Mouse (Mus musculus): ENCODE results near the gene Cntnap5b. TPM values are rescaled to one million over a fixed set of nuclear protein-coding genes. Genes with fewer than 3 reads are reported as not detected.

Cntnap5b gene
- total RNA-seq, 2 experiments from 2014 or later = 0.08 TPM; not detected in 1

- Histone ChIP-seq H3K4me3 (no peak overlapping the region), H3K27ac (no peak overlapping the region)
- TF ChIP-seq CTCF (IDR thresholded peaks at IDR 0.05) = no peak
- intact Hi-C loops (cut with DNase I) = no loop called here
- no peak for DNase-seq
These were observed 233.6 kb downstream of the Cntnap5b start for GRCm38 (mm10) chr1:100006021-100006745.

- intact Hi-C loops (cut with DNase I) = no loop called here
- no peak overlapping the region for H3K27ac ChIP-seq
- DNase-seq = no peak
- TF ChIP-seq CTCF (IDR thresholded peaks at IDR 0.05) = no peak
- H3K4me3 ChIP-seq = no peak overlapping the region
These were observed 269.2 kb downstream of the Cntnap5b start for GRCm38 (mm10) chr1:100041808-100042207.

GRCm38 (mm10) chr1:100079812-100080211 is 307.2 kb downstream of the Cntnap5b start:
- H3K27ac ChIP-seq = no peak overlapping the region
- intact Hi-C loops (cut with DNase I) = no loop called here
- H3K4me3 ChIP-seq = no peak overlapping the region
- DNase-seq = no peak
- no peak for TF ChIP-seq CTCF (IDR thresholded peaks at IDR 0.05)

GRCm38 (mm10) chr1:100100516-100100915 is 328.0 kb downstream of the Cntnap5b start:
- Histone ChIP-seq H3K27ac (no peak overlapping the region), H3K4me3 (no peak overlapping the region)
- intact Hi-C loops (cut with DNase I) = no loop called here
- TF ChIP-seq CTCF (IDR thresholded peaks at IDR 0.05) = no peak
- DNase-seq = no peak

- intact Hi-C loops (cut with DNase I) = no loop called here
- Histone ChIP-seq H3K27ac (no peak overlapping the region), H3K4me3 (no peak overlapping the region)
- TF ChIP-seq CTCF (IDR thresholded peaks at IDR 0.05) = no peak
- DNase-seq = no peak
These were observed 328.5 kb downstream of the Cntnap5b start for GRCm38 (mm10) chr1:100101017-100101416.

GRCm38 (mm10) chr1:100104343-100104742 is 331.8 kb downstream of the Cntnap5b start:
- no peak overlapping the region for H3K27ac ChIP-seq
- H3K4me3 ChIP-seq = no peak overlapping the region
- intact Hi-C loops (cut with DNase I) = no loop called here
- no peak for DNase-seq
- TF ChIP-seq CTCF (IDR thresholded peaks at IDR 0.05) = no peak

GRCm38 (mm10) chr1:100122410-100122935 is 349.9 kb downstream of the Cntnap5b start:
- no peak for DNase-seq
- Histone ChIP-seq H3K27ac (no peak overlapping the region), H3K4me3 (no peak overlapping the region)
- no peak for TF ChIP-seq CTCF (IDR thresholded peaks at IDR 0.05)
- intact Hi-C loops (cut with DNase I) = no loop called here

- H3K4me3 ChIP-seq = no peak overlapping the region
- no peak for DNase-seq
- TF ChIP-seq CTCF (IDR thresholded peaks at IDR 0.05) = no peak
- intact Hi-C loops (cut with DNase I) = no loop called here
- H3K27ac ChIP-seq = no peak overlapping the region
These were observed 391.2 kb downstream of the Cntnap5b start for GRCm38 (mm10) chr1:100163588-100164357.

- no peak for TF ChIP-seq CTCF (IDR thresholded peaks at IDR 0.05)
- Histone ChIP-seq H3K4me3 (no peak overlapping the region), H3K27ac (no peak overlapping the region)
- no peak for DNase-seq
- intact Hi-C loops (cut with DNase I) = no loop called here
These were observed 399.0 kb downstream of the Cntnap5b start for GRCm38 (mm10) chr1:100171566-100171965.

GRCm38 (mm10) chr1:100180050-100180449 is 407.5 kb downstream of the Cntnap5b start:
- Histone ChIP-seq H3K4me3 (no peak overlapping the region), H3K27ac (no peak overlapping the region)
- no peak for DNase-seq
- no peak for TF ChIP-seq CTCF (IDR thresholded peaks at IDR 0.05)
- intact Hi-C loops (cut with DNase I) = no loop called here

- intact Hi-C loops (cut with DNase I) = no loop called here
- Histone ChIP-seq H3K4me3 (no peak overlapping the region), H3K27ac (no peak overlapping the region)
- DNase-seq = no peak
- peak; percentile 33; the same call in 1 of the 2 replicates for TF ChIP-seq CTCF (IDR thresholded peaks at IDR 0.05)
These were observed 459.5 kb downstream of the Cntnap5b start for GRCm38 (mm10) chr1:100231980-100232608.

- intact Hi-C loops (cut with DNase I) = no loop called here
- Histone ChIP-seq H3K4me3 (no peak overlapping the region), H3K27ac (no peak overlapping the region)
- DNase-seq = no peak
- TF ChIP-seq CTCF (IDR thresholded peaks at IDR 0.05) = no peak
These were observed 479.4 kb downstream of the Cntnap5b start for GRCm38 (mm10) chr1:100251964-100252363.

- intact Hi-C loops (cut with DNase I) = no loop called here
- no peak overlapping the region for H3K4me3 ChIP-seq
- no peak overlapping the region for H3K27ac ChIP-seq
- no peak for TF ChIP-seq CTCF (IDR thresholded peaks at IDR 0.05)
- DNase-seq = no peak
These were observed 538.1 kb downstream of the Cntnap5b start for GRCm38 (mm10) chr1:100310687-100311086.

Data from gastrocnemius, adult 2 months (tissue).